Mouse (Mus musculus) brown adipose tissue, adult 24 weeks (tissue): ENCODE data around the gene Rasal2. TPM values are rescaled to one million over a fixed set of nuclear protein-coding genes. Genes with fewer than 3 reads are reported as not detected.

Experiments used
- polyA plus RNA-seq: library from polyadenylated mRNA; stranded (reverse); fragments of >200 nt; gene quantifications from 2 replicates; pipeline ENCODE4 v1.2.4, GENCODE M21; 2012; ENCODE audit not compliant: missing spikeins, insufficient read depth, insufficient read length

Gene Rasal2
- polyA plus RNA-seq, 1 experiment = 3.4 TPM

Other genes starting within 250 kb of the Rasal2 start
- gene Cryzl2, start 46.0 kb upstream of the Rasal2 start, polyA plus RNA-seq = 21.4 and 26.2 TPM in 2 replicates
- gene Sec16b, start 94.1 kb upstream of the Rasal2 start, polyA plus RNA-seq = 1.4 and 2.5 TPM in 2 replicates